Mouse (Mus musculus): ENCODE results near the gene Sv2c.

Gene Sv2c

GRCm38 (mm10) chr13:95965596-95965995 lies 166.8 kb downstream of the Sv2c start:
- DNase-seq, result no peak

GRCm38 (mm10) chr13:95965162-95965561 lies 167.2 kb downstream of the Sv2c start:
- no peak for DNase-seq

GRCm38 (mm10) chr13:95964226-95964625 lies 168.2 kb downstream of the Sv2c start:
- no peak for DNase-seq

DNA sequence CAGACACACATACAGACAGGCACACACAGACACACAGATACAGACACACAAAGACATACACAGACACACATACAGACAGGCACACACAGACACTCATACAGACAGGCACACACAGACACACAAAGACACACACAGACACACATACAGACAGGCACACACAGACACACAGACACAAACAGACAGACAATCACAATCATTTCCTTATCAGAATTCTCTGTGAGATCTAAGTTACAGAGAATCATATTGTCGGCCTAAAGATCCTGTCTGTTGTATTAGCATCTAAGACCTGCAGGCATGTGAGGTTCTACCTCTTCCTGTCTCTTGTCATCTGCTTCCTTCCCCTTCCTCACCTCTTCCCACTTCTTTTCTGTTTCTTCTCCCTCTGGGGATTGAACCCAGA lies 168.7 kb downstream of the Sv2c start:
- DNase-seq, result no peak

DNA sequence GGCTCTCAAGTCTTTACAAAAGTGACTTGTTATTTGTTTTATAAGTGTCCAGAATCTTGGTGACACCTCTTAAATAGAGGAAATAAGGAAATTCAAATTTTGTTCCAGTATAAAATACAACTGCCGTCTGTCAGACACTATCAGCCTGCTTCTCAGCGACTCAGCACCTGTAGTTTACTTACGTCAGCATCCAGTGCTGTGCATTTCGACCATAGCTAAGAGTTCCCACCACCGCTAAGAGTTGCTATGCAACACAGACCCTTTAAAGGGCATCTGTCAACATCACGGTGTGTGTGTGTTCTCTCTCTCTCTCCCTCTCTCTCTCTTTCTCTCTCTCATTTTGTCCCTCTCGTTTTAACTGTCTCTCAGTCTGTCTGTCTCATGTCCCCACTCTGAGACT lies 170.5 kb downstream of the Sv2c start:
- DNase-seq, result no peak

DNA sequence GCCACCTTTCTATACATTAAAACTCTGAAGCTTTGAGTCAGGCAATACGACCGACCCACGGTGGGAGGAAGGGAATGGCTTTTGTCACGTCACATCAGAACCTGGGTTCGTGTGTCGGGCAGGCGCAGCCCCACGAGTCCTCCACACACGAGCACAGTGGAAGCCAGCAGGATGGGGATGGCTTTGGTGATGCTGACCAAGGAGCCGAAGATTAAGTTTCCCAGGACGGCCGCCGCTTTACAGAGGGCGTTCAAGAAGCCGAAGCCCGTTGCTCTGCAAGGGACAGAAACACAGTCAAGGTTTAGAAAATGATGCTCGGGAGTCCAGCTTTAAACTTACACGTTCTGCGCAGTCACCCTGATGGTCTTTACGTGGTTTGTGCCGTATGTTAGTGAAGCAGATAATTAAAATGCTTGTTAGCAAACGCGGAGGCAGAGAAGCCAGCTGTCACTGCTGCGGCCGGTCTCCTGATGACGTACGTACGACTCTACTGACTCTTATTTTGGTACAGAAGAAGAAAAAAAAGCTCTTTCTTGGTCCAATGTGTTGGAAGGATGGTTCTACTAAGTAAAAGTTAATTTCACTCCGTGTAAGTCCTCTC lies 171.1 kb downstream of the Sv2c start:
- peak; percentile 14 for DNase-seq

GRCm38 (mm10) chr13:95960477-95961185 lies 171.7 kb downstream of the Sv2c start:
- peak; percentile 15 for DNase-seq

DNA sequence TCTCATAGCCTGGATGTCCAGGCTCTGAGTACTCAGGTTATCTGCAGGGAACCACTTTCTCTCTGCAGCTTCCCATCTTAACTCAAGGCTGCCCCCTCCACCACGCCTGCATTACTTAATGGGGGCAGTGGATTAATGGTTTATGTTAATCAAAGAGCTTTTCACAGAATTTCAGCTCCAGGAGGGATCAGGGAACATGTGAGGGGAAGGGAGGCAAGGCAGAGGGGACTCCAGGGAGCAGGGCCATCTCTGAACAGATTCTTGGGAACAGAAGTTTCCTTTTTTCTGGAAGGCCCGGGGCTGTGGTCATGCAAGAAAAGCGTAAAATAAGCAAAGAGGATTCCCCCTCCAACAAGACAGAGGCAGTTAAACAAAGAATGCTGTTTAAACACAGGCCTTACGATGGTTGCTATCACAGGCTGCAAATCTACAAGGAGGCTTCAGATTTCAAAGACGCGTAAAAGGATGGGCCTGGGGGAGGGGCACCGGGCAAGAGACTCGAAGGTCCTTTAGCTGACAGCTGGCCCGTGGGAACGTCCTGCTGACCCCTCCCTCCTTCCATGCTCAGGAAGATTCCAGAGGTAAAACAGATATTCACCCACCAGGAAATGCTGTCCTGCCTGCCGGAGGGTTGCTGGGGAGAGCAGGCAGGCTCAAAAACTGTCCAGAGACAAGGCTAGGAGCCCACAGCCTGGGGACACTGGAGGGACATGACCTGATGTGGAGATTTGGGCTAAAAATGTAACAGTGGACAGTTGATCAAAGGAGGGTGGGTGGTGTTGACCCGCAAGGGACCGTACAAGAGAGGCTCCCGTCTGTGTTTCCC lies 172.5 kb downstream of the Sv2c start:
- peak; percentile 14 for DNase-seq

- peak; percentile 48 for DNase-seq
Observed at GRCm38 (mm10) chr13:95957134-95957533, 175.2 kb downstream of the Sv2c start.

DNA sequence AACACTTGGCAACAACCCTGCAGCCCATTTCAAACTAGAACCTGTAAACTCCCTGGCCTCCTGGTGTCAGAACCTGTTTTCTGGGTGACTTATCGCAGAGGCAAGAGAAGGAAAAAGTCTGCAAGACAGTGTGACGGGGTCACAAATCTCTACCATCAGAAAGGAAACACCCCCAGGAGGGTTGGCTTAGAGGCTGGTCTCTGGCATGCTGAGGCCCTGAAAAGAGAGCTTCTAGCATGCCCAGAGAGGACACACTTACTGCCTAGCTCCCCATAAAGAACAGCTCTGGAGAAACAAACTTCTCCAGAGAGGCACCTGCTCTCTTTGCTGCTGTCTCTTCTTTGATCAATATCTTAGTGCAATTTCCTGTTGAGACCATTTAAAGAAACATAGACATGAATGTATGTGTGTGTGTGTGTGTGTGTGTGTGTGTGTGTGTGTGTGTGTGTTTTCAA lies 176.0 kb downstream of the Sv2c start:
- DNase-seq, result no peak

DNA sequence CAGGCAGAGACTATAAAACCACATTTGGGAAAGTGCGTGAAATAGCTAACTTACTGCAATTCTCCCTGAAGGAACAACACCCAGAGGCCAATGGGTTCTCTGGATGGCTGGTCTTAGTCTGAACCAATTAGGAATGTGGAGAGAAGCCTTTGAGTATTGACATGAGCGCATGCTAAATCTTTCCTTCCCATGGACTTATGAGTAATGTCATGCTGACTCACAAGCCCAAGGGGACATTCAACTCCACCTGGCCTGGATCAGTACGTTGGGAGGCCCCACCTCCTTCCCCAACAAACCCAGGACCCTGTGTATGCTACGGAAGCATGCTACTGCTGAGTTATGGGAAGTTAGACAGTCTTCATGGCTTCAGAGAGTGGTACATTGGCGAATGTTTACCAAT lies 177.2 kb downstream of the Sv2c start:
- DNase-seq, result no peak

- DNase-seq, result no peak
Observed at GRCm38 (mm10) chr13:95953636-95954035, 178.7 kb downstream of the Sv2c start.

- DNase-seq, result no peak
Observed at GRCm38 (mm10) chr13:95952263-95952662, 180.1 kb downstream of the Sv2c start.

GRCm38 (mm10) chr13:95951098-95951894 lies 181.1 kb downstream of the Sv2c start:
- DNase-seq, result peak; percentile 38

- DNase-seq, result no peak
Observed at GRCm38 (mm10) chr13:95950434-95951091, 181.8 kb downstream of the Sv2c start.

DNA sequence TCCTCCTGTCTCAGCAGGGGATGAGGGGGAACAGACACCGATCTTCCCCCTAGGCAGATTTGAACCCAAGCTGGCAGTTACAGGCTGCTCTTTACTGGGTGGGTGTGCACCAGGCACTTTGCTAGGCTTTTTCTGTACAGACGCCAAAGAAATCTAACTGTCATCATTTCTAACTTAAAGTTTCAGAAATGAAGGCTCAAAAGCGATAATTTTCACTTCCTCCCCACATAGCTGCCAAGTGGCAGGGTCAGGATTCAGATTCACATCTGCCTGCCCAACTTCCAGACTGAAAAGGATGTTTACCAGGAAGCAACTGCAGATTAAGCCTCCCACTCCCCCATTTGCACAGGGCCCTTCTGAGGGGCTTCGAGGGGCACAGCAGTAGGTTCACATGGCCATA lies 183.0 kb downstream of the Sv2c start:
- DNase-seq, result no peak

DNA sequence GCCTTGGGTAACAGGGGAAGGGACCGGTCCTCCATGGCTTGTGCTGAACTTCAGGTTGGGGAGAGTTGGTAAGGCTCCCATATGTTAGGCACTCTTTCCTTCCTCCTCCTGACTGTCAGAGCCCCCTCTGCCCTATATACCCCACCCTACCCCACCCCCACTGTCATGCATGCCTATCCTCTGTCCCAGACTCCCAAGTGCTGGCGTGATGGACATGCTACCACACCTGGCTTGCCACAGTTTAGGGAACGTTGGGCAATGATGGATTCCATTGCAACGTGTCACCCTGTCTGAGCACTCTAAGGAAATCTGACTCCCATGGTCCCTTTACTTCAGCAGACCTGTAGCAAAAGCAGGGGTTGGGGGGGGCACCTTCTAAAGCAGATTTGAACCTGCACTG lies 183.6 kb downstream of the Sv2c start:
- no peak for DNase-seq

- no peak for DNase-seq
Observed at GRCm38 (mm10) chr13:95948394-95948793, 184.0 kb downstream of the Sv2c start.

DNA sequence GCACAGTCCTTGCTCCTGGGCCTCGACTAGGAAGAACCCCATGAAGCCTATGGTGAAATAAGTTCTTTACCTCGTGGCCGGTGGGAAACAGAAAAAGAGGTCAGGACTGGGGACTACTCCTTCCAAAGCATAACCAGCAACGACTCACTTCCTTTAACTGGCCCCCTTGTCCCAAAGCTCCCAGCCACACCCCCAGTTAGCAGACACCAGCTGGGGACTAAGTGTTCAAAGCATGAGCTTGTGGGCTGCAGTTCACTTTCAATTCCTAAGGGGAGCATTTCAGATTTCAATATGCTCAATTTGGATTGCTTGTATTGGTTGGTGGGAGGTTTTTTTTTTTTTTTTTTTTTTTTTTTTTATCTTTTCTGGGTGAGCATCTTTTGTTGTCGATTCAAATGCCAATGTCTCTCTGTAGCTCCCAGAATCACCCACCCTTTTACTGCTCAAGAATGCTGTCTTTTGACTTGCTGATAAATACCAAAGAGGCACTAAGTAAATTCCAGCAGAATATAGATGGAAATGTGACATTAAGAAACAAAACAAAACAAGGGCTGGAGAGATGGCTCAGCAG lies 186.4 kb downstream of the Sv2c start:
- DNase-seq, result no peak

DNA sequence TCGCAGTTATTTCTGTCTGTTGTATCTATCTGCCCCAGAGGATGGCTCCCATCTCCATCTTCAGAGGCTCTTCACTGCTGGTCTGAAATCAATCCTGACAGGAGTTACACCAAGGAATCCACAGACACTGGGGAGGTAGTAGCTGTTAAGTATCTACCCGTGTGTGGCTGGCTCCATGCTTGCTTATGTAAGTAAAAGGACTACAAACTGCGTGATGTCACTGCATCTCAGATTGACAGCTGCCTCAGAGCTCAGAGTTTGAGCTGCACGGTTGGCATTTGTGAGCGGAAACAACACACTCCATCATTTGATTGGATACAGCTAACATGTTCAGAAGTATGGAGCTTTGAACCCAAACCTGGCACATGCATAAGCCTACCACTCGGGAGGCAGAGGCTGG lies 187.8 kb downstream of the Sv2c start:
- DNase-seq, result no peak

- no peak for DNase-seq
Observed at GRCm38 (mm10) chr13:95943919-95944318, 188.5 kb downstream of the Sv2c start.

DNA sequence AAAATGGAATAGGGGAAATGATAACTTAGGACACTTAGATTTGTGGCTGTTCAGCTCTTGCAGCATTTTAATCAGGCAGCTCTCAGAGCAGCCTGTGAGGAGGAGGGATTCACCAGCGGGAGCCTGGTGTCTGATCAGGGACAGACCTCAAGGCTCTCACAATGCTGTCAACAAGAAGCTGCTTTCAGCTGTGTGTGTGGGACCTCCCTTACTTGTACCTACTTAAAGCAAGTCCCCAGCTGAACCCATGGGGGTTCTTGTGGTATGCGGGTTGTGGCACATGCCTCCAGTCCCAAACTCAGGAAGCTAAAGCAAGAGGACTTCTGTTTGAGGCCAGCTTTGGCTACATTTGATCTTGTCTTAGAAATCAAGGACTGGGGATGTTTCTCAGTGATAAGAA lies 189.8 kb downstream of the Sv2c start:
- no peak for DNase-seq
